Mouse (Mus musculus): ENCODE measurements around the gene Slco2a1.

DNA sequence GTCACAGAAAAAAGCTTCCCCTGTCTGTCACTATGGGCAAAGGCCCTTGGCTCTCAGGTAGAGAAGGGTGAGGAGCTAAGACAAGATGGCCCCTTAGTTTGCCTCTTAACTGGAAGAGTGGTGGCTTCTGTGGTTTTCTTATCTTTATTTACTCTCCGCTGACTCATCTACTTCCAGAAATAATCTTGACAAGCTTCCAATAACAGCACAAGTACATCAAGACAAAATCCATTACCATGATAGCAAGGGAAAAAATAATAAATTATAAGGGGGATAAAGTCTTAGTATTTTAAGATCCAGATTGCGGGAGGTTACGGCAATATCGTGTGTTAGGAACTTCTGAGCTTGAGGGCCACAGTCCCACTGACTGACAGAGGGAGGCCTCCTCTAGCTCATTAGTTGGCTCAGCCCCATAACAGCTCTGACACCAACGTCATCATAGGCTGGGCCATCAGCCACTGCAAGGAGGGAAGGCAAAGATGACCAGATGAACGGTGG, 89.7 kb downstream of the Slco2a1 start:
- TF ChIP-seq POLR2A (IDR thresholded peaks at IDR 0.05; ENCODE audit: insufficient read depth, low read depth, low read length) (no peak), CTCF (IDR thresholded peaks at IDR 0.05) (no peak), EP300 (IDR thresholded peaks at IDR 0.05; ENCODE audit: insufficient read depth, low read depth, low read length) (no peak)

All from heart, adult 2 months (tissue).